Mouse (Mus musculus): ENCODE measurements at regions not wholly inside any gene's neighbourhood (a gene's known extent, or its start where the extent isn't known, plus 50 kb on each side); places are given as distances from the start of the nearest gene placed in this dataset.

DNA sequence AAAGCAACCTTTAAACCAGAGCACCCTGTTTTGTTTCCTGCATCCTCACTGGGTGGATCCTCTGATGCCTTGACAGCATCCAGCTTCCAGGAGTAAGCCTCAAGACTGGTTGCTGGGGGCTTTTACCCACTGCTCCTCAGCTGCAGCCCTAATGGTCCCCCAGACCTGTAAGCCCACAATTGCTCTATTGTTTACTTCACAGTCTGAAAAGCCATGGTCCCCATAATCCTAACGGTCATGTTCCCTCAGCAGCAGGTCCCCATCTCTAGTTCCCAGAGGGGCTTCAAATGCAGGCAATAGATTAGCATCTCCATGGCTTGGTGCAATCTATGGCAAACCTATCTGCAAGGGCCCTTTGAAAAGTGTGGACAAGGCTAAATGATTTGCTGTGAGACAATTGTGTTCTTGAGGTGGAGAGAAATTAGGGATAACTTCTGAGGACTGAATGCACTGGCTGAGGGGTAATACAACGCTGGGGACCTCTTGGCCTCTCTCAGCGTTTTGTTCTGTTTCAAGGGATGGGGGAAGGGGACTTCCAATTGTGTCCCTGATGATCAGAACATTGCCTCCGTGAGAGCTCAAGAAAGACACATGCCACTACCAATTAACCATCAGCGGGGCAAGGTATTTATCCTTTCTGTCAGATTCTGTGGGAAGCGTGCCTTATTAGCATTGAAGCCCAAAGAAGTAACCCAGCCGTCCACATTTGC is 341.1 kb upstream of the Adgrl2 start:
- DNase-seq (ENCODE audit: low spot score in 2 of 2): no peak

DNA sequence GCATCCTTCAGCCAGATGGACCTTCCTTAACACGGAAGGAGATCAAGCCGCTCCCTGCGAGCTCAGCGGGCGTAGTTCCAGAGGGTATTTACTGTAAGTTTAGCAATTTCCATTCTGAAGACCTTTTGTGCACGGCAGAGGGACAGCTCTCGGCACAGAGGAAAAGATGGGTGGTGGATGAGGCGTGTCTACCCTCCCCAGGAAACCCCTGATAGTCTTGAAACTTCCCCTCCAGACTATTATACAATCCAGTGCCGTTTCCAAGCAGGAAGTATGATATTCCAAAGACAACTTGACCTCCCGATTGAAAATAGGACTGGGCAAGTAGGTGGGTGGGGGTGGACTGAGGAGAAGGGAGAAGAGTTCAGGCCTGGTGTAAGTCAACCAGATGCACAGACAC is 340.4 kb upstream of the Adgrl2 start:
- no peak for DNase-seq (ENCODE audit: low spot score in 2 of 2)

DNA sequence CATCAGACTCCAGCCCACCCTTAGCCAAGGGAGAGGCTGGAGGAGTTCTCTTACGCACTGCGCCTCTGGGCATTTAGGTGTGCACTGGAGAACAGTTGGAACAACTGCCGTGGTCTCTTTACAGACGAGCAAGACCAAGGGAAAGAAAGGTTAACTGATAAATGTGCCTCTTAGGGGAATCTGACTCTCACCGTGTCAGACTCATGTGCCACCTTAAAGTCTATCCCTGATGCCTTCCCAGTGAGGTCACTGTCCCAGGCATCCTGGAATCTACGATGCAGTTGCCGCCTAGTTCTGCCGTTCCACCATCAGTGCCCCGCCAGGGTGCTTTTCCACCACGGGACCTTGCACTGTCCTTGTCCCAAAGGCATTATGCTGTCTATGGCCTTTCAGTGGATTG is 339.7 kb upstream of the Adgrl2 start:
- DNase-seq (ENCODE audit: low spot score in 2 of 2): no peak

DNA sequence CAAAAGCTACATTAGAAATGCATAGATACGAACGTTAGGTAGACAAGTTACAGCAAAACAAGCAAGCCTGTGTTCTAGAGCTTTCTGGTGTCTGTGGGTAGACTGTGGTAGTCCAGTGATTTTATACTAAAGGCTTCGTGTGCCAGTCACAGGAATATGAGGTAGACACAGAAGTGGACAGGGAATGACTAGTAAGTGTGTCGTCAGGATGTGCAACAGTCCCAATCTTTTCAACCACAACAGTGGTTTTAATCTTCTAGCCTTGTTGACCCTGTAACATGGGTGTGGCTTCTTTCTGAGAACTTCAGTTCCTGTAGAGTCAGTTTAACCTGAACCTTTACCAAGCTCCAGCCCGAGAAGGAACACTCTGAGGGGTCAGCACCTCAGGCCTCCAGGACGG is 339.3 kb upstream of the Adgrl2 start:
- no peak for DNase-seq (ENCODE audit: low spot score in 2 of 2)

DNA sequence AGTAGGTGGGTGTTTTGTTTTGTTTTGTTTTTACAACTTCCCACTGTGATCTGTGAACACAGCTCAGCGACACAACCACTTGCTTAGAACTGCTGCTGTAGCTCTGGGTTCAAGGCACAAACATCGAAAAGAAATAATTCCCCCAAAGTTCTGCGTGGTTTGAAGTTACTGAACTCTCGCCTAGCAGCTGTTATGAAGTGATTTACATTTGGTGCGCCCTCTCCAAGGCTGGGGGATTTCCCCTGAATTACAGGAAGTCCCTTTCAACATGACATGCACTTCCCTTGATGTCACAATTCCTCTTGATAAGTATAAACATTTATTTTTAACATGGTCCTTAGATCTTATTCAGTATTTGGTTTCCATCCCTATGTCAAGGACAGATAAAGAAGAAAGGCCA is 336.3 kb upstream of the Adgrl2 start:
- no peak for DNase-seq (ENCODE audit: low spot score in 2 of 2)

DNA sequence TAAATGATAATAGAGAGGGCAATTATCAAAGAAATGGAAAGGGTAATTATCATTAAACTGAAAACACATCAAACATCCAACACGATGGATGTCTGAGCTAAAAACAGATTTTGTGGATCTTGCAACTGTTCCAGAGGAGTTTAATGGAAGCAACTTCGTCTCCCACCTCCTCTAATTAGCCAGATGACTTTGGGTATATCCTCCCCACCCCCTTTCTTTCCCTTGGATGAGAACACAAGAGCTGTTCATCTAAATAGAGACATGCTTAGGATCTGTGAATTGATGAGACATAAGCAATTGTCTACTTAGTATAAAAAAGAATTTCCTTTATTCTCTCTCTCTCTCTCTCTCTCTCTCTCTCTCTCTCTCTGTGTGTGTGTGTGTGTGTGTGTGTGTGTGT is 333.7 kb upstream of the Adgrl2 start:
- no peak for DNase-seq (ENCODE audit: low spot score in 2 of 2)

DNA sequence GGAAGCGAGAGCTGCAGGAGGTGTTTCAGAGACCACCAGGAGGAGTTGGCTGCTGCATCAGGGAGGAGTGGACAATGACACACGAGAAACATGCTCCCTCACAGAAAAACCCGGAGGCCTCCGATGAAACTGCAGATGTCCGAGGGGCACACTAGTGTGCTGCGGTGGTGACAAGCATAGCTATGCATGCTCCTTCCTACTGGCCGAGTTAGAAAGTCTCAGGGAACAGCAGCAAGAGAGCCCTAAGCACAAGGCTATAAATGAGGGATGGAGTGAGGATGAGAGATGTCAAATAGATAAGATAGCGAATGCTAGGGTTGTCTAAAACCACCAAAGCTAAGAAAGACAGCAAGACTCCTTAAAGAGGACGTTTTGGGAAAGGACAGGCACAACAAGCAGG is 328.4 kb upstream of the Adgrl2 start:
- no peak for DNase-seq (ENCODE audit: low spot score in 2 of 2)

DNA sequence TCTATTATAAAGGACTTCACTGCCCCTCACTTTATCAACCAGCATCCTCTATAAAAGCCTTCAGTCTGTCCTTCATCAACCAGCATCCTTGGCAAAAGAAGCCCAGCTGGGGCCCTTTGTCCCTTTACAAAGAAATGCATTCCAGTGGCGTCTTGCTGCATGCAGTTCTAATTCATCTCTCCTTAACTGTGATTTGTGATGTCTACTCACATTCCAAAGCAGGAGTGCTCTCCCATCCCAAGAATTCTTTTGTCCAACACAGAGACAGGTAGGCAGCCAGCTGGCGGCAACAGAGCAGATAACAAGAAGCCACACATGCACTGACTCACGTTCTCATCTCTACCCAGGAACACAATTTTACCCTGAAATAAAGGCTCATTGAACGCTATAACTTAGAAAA is 323.9 kb upstream of the Adgrl2 start:
- no peak for DNase-seq (ENCODE audit: low spot score in 2 of 2)

DNA sequence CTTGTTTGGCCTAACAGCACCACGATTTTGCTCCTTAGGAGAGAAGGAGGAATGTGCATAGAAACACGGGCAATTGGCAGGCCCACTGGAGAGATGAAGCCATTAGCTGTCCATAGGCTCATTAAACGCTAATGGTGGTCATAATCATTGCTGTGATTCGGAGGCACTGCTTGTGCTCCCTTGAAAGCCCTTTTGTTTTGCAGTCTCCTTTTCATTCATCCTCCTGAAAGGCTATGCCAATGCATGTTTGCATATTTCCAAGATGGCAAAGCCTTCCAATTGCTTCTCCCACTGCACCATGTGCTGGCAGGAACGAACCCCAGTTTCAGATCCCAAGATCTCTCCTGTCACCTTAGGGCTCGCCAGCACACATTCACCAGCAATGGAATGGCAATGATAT is 322.9 kb upstream of the Adgrl2 start:
- no peak for DNase-seq (ENCODE audit: low spot score in 2 of 2)

DNA sequence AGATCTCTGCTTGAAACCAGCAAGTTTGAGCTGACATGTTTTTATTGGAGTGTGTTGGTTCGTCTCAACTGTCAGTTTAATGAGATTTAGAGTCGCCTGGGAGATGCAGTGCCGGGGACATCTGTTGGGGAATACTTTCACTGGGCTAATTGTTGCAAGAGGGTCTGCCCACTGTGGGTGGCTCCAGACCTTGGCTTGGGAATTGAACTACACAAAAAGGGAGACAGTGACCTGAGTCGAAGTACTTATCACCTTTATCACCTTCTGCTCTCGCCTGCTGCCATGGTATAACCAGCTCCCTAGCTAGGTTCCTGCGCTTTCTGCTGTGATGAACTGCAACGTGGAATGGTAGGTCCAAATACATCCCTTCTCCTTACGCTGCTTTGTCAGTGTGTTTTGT is 321.2 kb upstream of the Adgrl2 start:
- DNase-seq (ENCODE audit: low spot score in 2 of 2): no peak

DNA sequence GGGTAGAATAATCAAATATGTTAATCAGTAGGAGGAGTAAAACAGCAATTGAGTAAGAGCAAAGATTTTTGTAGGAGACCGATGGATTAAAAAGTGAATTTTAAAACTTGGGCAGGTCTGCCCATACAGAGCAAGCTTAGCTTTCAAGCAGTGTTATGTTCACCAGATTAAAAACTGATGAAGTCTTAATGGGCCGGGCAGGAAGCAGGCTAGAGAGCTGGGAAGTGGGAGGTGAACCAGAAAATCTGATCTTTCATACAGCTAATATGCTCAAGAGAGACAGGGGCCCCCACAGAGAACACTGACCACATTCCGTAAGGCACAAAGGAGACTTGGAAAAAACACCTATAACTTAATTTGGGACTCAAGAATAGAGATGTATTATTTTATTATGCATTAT is 316.4 kb upstream of the Adgrl2 start:
- DNase-seq (ENCODE audit: low spot score in 2 of 2): no peak

DNA sequence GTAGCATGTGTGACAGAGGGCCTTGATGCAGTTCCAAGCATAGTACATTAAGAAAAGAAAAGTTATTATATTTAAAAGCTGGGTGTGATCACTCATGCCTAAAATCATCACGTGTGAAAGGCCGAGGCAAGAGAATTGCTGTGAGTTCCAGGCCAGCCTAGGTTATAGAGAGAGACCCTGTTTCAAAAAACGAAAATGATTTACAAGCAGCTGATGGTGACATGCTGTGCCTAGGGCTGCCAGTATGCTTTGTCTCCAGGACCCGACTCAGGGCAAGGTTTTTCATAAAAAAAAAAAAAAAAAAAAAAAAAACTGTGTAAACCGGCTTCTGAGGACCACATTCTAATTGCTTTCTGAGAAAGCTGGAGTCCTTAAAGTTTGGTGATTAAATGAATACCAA is 315.9 kb upstream of the Adgrl2 start:
- no peak for DNase-seq (ENCODE audit: low spot score in 2 of 2)

DNA sequence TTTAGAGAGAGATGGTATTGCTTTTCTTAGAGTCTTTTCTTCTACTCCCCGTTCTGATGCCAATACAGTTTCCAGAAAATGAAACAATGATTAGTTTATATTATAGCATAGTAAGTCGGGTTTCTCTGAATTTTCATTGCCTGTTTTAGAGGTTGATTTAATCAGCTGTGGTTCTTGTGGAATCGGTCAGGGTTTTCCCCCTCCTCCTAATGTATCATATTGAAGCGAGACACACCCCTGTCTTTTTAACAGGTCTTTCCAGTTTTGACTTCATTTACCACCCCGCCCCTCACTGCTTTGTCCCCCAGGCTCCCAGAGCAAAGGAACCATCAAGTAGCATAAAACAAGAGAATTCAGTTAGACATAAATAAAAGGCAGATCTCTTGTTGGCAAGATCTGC is 315.1 kb upstream of the Adgrl2 start:
- DNase-seq (ENCODE audit: low spot score in 2 of 2): no peak

DNA sequence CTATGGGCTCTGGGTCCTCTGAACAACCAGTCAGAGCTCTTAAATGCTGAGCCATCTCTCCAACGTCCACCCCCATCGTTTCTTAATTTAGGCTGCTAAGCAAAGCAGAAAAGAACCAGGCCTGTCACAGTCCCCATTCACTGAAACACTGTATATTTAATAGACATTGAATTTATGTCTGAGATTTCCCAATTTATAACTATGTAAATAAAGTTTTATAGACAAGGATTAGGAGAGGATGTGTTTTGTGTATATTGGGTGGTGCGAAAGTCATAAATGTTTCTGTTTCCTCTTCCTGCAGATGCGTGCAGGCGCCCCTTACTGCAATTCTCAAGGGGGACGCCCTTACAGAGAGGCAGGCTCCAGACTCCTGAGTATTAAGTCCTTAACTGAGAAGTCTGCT is 314.7 kb upstream of the Adgrl2 start:
- DNase-seq (ENCODE audit: low spot score in 2 of 2): peak in 1 of 2 experiments; percentile 22

DNA sequence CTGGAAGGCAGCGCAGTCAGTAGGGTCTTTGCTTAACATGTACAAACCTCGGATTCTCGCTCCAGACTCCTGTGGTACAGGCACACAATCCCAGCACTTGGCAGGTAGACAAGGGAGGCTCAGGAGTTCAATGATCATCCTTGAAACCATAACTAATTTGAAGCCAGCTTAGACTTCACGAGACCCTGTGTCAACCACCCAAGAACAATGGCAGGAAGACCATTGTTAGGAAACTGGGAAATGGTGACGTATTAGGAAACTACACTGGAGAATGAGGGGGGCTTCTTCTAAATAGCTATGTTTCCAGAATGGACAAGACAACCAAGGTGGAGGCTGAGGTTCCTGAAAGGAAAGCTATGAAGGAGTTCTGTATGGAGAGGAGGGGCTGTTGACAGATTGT is 313.1 kb upstream of the Adgrl2 start:
- DNase-seq (ENCODE audit: low spot score in 2 of 2): no peak

DNA sequence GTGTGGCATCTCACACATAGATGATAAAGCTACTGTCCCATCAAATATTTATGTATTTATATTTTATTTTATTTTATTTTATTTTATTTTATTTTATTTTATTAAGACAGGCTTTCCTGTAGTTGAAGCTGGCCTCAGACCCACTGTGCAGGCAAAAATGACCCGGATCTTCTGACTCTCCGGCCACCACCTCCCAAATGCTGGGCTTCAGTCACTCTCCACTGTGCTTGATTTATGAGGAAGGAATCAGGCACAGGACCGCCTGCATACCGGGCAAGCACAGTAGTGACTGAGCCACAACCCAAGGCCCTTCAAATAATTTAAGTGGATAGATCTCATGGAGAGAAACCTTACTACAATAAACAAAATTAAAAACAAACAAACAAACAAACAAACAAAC is 309.6 kb upstream of the Adgrl2 start:
- DNase-seq (ENCODE audit: low spot score in 2 of 2): no peak

DNA sequence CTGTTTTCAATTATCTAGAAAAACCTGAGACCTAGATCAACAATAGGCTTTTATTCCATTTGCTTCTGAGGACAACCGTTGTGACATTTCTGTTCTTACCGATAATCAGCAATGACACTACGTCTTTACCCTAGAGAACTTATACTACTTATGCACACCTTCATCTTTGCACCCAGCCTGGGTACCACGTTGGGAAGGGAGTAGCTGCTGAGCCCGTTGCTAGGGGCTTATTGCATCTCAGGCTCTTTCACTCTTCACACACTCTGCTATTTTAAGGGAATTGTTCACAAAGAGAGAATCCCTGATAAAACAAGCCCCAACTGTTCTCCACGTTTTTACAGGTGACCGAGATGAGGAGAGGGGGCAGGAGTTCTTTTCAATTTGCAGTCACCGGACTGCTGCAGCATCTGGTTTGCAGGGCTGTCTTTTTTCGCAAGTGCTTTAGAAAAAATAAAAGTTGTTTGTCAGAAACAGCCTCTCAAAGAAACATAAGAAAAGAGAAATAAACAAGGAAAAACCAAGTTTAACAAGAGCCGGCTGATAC is 306.1 kb upstream of the Adgrl2 start:
- DNase-seq (ENCODE audit: low spot score in 2 of 2): no peak

DNA sequence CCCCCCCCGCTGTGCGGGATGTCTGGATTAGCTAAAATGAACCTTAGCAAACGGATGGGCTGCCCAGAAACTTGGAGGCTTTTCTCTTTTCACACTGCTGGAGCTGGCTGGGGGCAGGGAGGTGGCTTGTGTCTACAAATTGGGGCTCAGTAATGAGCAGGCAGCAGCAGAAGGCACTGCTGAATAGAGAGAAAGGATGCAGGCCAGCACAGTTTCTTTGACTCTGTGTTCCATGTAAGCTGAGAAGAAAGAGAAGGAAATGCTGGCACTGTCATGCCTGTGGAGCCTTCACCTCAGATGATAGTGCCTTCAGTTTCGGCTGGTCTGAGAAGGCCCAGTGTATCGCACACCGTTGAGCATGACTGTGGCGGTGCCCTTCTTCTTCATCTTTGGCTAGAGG is 305.6 kb upstream of the Adgrl2 start:
- DNase-seq (ENCODE audit: low spot score in 2 of 2): peak in 1 of 2 experiments; percentile 32

DNA sequence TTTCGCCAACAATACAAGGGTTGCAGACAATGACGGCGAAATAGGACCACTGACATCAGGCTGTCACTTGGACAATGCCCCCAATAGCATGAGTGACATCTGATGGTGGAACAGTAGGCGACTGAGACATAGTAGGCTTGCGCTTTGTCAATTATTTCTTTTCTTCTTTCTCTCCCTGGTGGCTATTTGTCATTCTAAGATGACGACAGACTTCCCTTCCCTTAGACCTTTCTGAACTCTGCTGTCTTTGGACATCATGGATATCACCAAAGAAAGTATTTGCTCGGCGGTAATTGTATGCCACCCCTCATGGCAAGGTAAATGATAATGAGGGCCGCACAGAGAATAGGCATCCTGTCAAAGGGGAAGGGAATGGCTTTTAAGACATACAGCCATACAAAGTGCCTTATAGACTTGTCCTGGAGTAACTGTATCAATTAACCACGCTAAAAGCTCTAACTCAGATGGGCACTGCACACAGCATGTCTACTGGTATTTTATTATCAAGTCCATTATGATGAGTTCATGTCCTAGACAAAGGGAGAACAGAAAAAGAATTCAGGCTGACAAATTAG is 305.0 kb upstream of the Adgrl2 start:
- DNase-seq (ENCODE audit: low spot score in 2 of 2): no peak

DNA sequence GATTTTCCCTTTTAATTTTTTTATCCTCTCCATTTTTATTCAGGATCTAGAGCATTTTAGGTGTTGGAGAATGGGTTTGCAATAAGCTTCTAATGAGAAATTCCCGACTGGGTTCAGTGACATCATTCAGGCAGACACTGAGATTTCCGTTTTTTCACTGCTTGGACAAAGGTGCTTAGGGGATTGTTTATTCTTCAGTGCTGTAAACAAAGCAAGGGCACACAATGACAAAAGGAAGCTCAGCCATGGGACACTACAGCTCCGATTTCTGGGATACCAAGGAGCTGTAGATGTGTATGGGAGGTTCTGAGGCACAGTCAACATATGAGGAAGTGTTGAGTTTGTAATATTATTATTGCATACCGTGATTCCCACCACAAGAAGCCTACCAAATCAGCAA is 304.1 kb upstream of the Adgrl2 start:
- no peak for DNase-seq (ENCODE audit: low spot score in 2 of 2)

DNA sequence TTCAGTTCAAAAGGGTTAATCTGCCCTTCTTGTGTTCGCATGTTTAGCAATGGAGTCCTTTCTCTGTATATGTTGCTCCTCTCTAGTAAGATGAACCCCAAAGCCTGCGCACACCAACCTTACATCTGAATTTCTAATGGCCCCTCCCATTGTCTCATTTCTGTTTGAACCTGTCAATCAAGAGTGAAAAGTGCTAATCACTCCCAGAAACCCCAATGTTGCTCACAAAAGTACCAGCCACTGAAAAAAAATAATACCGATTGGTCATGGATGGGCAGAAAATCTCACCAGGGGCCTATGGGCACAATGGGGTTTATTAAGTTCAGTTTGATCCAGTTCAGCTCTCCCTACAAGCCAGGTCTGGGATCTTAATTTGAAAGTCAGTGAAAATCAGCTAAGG is 302.1 kb upstream of the Adgrl2 start:
- DNase-seq (ENCODE audit: low spot score in 2 of 2): no peak

DNA sequence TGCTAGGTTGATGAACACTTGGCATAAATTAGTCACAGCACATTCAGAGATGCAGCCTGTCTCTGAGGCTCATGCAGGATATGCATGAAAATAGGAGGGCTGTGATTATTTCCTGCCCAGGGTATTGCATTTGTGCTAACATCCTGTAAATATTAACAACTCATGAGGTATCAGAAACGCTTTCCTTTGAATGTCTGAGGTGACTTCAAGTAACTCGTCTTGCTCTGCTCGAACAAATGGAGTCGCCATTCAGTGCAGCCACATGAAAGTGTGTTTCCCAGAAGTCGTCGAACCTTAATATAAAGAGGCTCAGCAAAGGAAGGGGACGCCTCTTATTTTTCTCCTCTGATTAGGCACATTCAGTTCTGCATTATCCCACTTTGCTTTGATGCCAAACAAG is 301.1 kb upstream of the Adgrl2 start:
- no peak for DNase-seq (ENCODE audit: low spot score in 2 of 2)

DNA sequence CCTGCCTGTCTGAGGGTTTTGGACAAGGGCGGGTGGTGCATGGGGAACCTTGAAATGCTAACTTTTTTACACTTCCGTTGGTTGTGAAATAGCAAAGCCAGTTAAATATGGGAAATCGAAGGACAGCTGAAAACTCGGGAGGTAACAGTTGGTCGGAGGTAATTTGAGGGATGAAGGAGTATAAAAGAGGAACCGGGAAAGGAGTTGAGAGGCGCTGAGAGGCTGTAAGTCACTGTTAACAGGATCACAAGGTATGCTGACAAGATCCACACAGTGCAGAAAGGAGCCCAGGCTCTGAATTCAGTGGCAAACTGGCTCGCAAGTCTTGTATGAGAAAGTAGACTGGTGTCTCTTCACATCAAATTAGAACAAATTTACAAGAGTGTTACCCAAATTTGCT is 299.9 kb upstream of the Adgrl2 start:
- no peak for DNase-seq (ENCODE audit: low spot score in 2 of 2)

DNA sequence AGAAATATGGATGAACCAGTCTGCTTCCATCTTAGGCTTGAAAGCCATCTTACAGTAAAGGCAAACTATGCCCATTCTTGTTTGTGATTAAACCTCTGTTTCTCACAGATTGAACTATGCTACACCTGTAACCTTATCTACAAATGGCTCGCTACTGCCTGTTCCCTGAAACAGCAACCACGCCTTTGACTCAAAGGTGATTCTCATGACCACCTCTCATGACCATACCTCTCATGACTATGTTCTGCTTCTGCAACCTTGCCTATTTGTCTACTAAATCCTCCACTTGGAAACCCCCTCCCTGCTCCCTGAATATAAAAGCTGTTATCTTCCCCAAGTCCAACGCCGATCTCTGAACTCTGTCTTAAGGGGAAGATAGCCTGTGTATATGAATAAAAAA is 296.7 kb upstream of the Adgrl2 start:
- DNase-seq (ENCODE audit: low spot score in 2 of 2): no peak
